Mouse (Mus musculus) neutrophil, adult 83 days (primary cell): ENCODE data around the gene Tcte1. TPM values are rescaled to one million over a fixed set of nuclear protein-coding genes. Genes with fewer than 3 reads are reported as not detected.

Source experiments
- total RNA-seq, 2 experiments: library from RNA; stranded (reverse); gene quantifications; one replicate each; pipeline ENCODE4 v1.2.4; 2023

The Tcte1 gene
- total RNA-seq = not detected

GRCm38 (mm10) chr17:45523263-45523662, at the start of gene Tcte1:
Tcte1 (plus strand) TSS chr17:45523434.

GRCm38 (mm10) chr17:45474669-45475465, 48.4 kb upstream of the Tcte1 start, which contains the start of gene Spats1:
Spats1 (minus strand) TSS chr17:45475415.

GRCm38 (mm10) chr17:45506700-45507189, 16.5 kb upstream of the Tcte1 start, which contains the start of gene Aars2:
Aars2 (plus strand) TSS chr17:45506841.

GRCm38 (mm10) chr17:45549617-45550181, 26.5 kb downstream of the Tcte1 start, which contains the start of gene Tmem151b:
Tmem151b (minus strand) TSS chr17:45549677.

GRCm38 (mm10) chr17:45555452-45556106, 32.3 kb downstream of the Tcte1 start, which contains the start of gene Nfkbie:
Nfkbie (plus strand) TSS chr17:45555703.

GRCm38 (mm10) chr17:45563655-45564530, 40.7 kb downstream of the Tcte1 start, which contains the start of gene Slc35b2:
Slc35b2 (plus strand) TSS chr17:45563874.

GRCm38 (mm10) chr17:45573087-45573779, 50.0 kb downstream of the Tcte1 start, which contains the start of gene Hsp90ab1:
Hsp90ab1 (minus strand) TSS chr17:45573271.

Other genes starting within 250 kb of the Tcte1 start
- 10 to 100 TPM; 53.5 to 61.6 TPM for gene Cdc5l, start 89.7 kb upstream of the Tcte1 start, total RNA-seq
- gene Spats1, start 48.0 kb upstream of the Tcte1 start, total RNA-seq = not detected
- 1 to 10 TPM; 4.6 to 6.7 TPM for gene Aars2, start 16.6 kb upstream of the Tcte1 start, total RNA-seq
- not detected for gene Tmem151b, start 26.2 kb downstream of the Tcte1 start, total RNA-seq
- 10 to 100 TPM; 34.6 to 36.3 TPM for gene Nfkbie, start 32.3 kb downstream of the Tcte1 start, total RNA-seq
- 10 to 100 TPM; 35.4 to 35.6 TPM for gene Slc35b2, start 40.4 kb downstream of the Tcte1 start, total RNA-seq
- gene Hsp90ab1, start 49.8 kb downstream of the Tcte1 start, total RNA-seq = 100 to 1,000 TPM; 550 to 621 TPM
- 10 to 100 TPM; 42.5 to 43.4 TPM for gene Slc29a1, start 76.2 kb downstream of the Tcte1 start, total RNA-seq
- gene Mymx, start 78.7 kb downstream of the Tcte1 start, total RNA-seq = not detected
- gene Capn11, start 135.9 kb downstream of the Tcte1 start, total RNA-seq = under 1 TPM; 0.42 to 0.60 TPM
- 10 to 100 TPM; 38.4 to 39.9 TPM for gene Mrpl14, start 162.9 kb downstream of the Tcte1 start, total RNA-seq
- 10 to 100 TPM; 24.5 to 25.3 TPM for gene Tmem63b, start 163.5 kb downstream of the Tcte1 start, total RNA-seq
- gene 1600014C23Rik, start 210.4 kb downstream of the Tcte1 start, total RNA-seq = not detected